Mouse (Mus musculus): Measurements from ENCODE around the gene Plekha7.

DNA sequence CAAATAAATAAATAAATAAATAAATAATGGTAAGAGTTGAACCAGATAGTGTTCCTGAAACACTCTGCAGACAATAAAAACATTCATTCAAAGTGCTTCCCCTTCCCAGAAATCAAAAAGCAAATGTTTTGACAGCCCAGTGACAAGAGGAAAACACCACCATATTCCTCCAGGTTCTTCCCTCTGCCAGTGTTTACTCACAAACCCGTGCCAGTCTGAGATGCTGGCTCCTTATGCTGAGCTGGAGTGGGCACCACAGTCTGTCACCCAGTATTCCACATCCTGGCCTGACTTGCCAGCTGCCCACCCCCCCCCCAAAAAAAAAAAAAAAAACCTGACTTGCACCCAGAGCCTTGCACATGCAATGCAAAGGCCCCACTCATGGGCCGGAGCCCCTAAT, 9.3 kb downstream of the Plekha7 start:
- TF ChIP-seq CTCF (IDR thresholded peaks at IDR 0.05; ENCODE audit: extremely low read depth, insufficient read length, insufficient replicate concordance, low read depth, low read length) (no peak), POLR2A (IDR thresholded peaks at IDR 0.05; ENCODE audit: low read depth, low read length) (no peak)

All from small intestine, adult 2 months (tissue).